Mouse (Mus musculus): Measurements from ENCODE around the gene Baz2b.

Gene Baz2b

GRCm38 (mm10) chr2:60132269-60133042 is 77.2 kb downstream of the Baz2b start:
- no peak for DNase-seq (ENCODE audit: extremely low read depth, low read depth)

DNA sequence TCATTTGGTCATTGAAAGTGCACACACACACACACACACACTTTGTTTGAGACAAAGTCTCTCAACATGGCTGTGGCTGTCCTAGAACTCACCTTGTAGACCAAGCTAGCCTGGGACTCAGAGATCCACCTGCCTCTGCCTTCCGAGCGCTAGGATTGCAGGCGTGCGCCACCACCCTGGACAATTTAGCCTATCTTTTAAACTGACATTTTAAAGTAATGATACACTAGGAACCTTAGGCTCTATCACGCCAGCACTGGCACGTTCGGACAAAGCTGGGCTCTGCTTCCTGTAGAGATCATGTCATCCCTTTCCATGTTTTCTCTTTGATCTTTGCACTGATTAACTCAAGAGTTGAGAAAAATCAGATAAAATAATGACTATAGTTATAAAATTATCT is 81.0 kb downstream of the Baz2b start:
- no peak for DNase-seq (ENCODE audit: extremely low read depth, low read depth)

DNA sequence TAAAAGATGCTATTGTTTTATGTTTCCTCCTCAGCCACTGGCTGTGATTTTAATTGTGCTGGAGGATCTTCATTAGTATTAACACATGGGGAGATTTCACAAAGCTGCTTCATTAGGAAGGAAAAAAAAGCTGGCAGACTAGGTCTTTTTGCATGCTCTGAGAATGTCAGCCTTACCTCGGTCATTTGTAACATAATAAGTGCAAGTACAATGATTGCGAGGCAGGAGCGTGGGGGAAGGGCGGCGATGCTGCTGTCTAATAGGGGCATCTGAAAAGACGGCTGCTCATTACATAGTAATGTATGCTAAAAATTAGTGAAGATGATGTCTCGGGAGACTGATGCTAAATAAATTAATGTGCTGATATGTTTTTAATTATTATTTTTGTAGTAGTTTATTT is 82.8 kb downstream of the Baz2b start:
- no peak for DNase-seq (ENCODE audit: extremely low read depth, low read depth)

DNA sequence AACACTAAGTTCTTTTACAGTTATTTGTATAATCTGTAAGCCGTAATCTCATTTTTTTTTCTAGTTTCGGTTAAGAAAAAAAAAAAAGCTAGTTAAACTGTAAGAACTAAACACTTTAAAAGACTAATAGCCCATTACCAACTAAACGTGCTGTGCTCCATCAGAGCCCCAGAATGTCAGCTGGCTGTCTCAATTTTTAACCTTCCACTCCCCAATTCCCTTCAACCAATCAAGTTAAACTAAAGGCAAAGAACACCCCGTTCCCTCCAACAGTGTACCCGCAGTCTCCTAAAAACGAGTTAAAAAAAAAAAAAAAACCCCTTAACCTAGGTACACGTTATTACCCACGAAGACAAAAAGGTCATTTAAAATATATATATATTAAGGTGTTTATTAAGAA is 83.3 kb downstream of the Baz2b start:
- no peak for DNase-seq (ENCODE audit: extremely low read depth, low read depth)

- no peak for DNase-seq (ENCODE audit: extremely low read depth, low read depth)
These were observed 84.3 kb downstream of the Baz2b start for GRCm38 (mm10) chr2:60125049-60126004.

DNA sequence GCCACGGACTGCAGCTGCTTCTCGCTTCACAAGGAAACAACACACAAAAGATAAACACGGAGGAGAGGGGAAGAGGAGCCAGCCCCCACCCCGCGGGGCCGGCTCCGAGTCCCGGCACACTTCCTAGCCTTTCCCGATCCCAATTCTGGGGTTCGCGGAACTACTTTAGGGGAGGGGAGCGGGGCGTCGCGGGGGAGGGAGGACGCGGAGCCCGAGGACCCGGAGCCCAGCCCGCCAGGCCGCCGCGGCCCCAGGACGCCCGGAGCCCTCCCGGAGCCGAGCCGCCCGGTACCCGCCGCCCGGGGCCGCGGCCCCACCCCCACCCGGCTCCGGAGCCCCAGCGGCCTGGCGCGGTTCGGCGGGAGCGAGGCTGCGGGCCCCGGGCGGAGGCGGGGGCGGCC is 85.0 kb downstream of the Baz2b start:
- no peak for DNase-seq (ENCODE audit: extremely low read depth, low read depth)

- no peak for DNase-seq (ENCODE audit: extremely low read depth, low read depth)
These were observed 85.6 kb downstream of the Baz2b start for GRCm38 (mm10) chr2:60123911-60124647.

DNA sequence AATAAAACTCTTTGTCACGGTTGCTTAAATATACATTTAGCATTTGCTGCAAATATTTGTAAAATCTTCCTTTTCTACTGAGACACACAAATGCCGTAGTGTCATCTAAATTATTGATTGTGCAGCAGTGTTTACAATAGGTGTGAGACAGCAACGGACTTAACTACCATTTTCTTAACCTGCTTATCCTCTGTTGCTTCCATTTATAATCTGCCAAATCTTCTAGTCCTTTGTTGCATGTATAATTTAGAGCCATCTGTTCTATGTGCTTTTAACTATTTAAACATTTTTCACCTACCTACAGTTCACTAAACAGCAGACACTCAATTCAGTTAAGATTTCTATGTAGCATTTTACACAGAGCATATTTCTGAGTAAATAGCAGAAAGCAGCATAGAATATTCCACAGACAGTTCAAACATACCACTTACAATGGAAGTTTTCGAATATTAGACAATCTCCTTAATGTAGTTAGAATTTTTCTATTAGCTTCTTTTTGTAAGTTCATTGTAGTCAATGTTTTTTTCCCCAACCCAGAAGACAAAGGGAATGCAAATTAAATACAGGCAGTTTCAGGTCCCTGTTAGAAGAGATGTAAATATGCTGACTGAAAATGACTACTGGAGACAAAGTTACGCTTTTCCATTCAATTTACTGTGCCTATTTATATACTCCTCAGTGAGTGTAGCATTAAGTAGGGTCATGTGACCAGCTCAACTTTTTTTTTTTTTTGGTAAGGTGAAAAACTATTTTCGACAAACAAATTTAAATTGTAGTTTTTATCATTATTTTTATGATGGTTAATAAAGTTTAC is 86.4 kb downstream of the Baz2b start:
- no peak for DNase-seq (ENCODE audit: extremely low read depth, low read depth)

- no peak for DNase-seq (ENCODE audit: extremely low read depth, low read depth)
These were observed 87.5 kb downstream of the Baz2b start for GRCm38 (mm10) chr2:60122188-60122587.

DNA sequence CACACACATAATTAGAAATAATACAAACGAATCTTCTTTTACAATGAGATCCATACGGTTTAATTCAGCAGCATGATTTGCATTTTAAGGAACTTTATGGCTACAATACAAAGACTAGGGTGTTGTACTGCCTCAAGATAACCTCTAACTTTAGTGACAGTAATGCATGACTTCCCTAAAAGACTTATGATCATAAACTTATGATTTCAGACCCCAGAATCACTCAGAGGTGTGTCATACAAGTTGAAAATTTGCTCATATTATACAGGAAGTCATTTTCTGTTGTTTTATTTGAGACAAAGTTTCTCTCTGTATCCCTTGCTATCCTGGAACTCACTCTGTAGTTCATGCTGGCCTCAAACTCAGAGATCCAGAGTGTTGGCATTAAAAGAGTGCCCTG is 89.0 kb downstream of the Baz2b start:
- no peak for DNase-seq (ENCODE audit: extremely low read depth, low read depth)

- DNase-seq (ENCODE audit: extremely low read depth, low read depth) = no peak
These were observed 90.7 kb downstream of the Baz2b start for GRCm38 (mm10) chr2:60118684-60119558.

GRCm38 (mm10) chr2:60117867-60118266 is 91.8 kb downstream of the Baz2b start:
- no peak for DNase-seq (ENCODE audit: extremely low read depth, low read depth)

DNA sequence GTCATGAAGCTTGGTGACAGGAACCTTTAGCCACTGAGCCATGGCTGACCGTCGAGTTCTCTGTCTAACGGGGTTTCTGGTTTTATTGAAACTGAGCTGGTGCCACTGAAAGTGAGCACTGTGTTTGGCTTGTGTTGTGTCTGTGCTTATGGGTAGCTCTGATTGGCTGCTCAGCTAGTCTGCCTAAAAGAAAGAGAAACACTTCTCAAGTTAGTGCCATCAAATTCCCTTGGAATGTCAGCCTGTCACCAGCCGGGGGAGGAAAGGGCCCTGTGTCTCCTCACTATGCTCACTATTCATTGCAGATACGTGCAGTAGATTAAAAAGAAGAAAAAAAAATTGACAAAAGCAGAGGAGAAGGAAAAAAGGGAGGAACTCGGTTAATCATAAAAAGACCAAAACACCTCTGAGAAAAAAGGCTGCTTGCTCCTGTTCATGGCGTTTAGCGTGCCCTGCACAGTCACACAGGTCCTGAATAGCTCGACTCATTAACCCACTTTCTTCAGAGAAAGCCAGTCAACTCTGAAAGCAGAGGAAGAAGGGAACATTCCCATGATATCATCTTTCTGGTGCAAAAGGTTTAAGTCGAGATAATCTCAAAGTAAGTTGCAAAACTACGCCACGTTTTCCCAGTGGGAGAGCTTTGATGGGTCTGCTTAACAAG is 93.6 kb downstream of the Baz2b start:
- DNase-seq (ENCODE audit: extremely low read depth, low read depth) = no peak

DNA sequence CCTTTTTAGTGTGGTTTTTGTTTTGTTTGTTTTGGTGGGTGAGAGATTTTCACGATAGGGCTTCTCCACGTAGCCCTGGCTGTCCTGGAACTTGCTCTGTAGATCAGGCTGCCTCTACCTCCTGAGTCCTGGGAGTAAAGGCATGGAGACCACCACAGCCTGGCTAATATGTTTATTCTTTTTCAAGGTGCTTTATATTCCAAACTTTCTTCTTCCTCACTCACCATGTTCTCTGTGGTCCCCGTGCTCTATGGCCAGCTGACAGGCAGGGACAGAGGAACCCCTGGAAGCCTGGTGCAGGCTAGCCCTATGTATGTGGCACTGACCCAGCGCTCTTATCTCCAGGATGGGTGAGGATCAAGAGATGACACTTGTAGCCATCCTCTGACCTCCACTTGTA is 94.7 kb downstream of the Baz2b start:
- no peak for DNase-seq (ENCODE audit: extremely low read depth, low read depth)

- DNase-seq (ENCODE audit: extremely low read depth, low read depth) = no peak
These were observed 95.7 kb downstream of the Baz2b start for GRCm38 (mm10) chr2:60113661-60114560.

DNA sequence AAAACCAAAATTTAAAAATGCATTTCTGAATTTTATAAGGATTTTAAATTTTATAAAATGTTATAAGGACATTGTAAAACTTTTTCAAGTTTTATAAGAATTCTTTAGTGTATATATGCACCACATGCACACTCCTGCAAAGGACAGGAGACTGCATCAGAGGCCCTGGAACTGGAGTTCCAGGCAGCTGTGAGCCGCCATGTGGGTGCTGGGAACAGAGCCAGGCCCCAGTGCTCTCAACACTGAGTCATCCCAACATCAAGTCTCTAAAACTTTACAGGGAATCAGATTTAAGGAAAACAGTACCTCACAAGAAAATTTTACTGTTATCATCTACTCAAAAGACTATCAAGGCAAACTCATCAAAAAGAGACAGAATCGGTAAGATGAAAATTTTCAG is 97.5 kb downstream of the Baz2b start:
- DNase-seq (ENCODE audit: extremely low read depth, low read depth) = no peak

DNA sequence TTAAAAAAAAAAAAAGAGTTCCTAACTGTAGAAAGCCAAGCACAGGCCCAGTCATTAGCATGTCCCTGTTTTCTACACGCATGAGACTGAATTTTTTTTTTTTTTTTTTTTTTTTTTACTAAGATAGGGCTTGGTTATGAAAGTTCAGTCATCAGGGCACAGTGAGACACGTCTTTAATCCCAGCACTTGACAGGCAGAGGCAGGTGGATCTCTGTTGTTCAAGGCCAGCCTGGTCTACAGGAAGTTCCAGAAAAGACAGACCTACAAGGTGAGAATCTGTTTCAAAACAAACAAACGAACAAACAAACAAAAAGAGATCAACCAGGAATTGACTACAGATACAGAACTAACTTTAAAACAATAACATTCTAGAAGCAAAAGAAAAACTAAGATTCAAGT is 100.6 kb downstream of the Baz2b start:
- no peak for DNase-seq (ENCODE audit: extremely low read depth, low read depth)

DNA sequence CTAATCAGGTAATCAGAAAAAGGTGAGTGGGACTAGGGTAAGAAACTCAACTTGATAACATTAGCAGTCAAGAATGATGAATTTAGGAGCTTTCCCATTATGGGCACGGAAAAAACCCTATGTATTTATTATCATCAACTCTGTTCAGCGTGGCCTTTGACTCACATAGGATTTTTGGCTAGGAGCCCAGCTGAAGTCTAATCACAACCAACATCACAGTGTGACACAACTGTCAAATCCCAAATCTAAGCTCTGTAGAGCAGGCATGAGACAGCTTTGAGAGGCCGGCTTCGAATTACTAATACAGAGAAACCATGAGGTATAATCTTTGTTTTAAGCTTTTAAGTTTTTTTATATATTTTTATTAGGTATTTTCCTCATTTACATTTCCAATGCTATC is 113.0 kb downstream of the Baz2b start:
- DNase-seq (ENCODE audit: extremely low read depth, low read depth) = no peak
